23 mouse cellular contexts compared by ENCODE assay signal in the genomic region with DNA sequence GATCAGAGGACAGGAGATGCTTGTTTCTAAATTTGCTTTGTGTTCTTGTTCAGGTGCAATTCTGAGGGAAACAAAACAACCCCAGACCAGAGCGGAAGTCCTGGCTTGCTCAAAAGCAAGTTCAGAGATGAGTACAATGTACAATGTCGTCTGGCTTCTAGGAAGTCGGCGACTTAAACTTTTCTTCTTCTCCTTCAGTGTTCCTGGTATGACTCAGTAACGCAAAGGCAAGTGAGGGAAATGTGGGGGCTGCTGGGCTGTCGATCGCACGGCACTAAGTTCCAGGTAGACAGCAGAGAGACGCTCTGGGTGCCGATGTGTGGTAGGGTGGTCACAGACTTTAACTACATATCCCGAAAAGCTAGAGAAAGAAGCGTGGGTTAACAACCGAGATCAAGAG. TPM values are rescaled to one million over a fixed set of nuclear protein-coding genes. Genes with fewer than 3 reads are reported as not detected.
DNase-seq lines count a peak whose midpoint lies in the region; ATAC-seq and TF ChIP-seq lines count a peak whose summit lies in the region.
"Had no signal": no experiment of that assay in that cellular context is flagged by ENCODE, and none has a peak within 500 bp of the region (broad histone marks: within the 10 kb centered on the region; RNA-seq: fewer than 3 reads in every experiment).

No protein-coding gene starts in this region.

- no peak for ATAC-seq in embryonic facial prominence, embryonic 13.5 days (ENCODE audit: insufficient number of reproducible peaks, insufficient read depth, low FRiP score, low TSS enrichment, low read depth)
- ATAC-seq in hindbrain, embryonic 13.5 days (ENCODE audit: low FRiP score): no peak
- no peak for ATAC-seq in erythroblast, adult 5-6 weeks (replicated peaks; ENCODE audit: low FRiP score, poor library complexity, severe bottlenecking)
- ATAC-seq: forebrain, embryonic 16.5 days; hindbrain, postnatal 0 days; intestine, embryonic 16.5 days; Patski had no signal

- no peaks in the 10 kb centered on the region for H3K79me2 ChIP-seq in CH12.LX (replicated peaks; ENCODE audit: control insufficient read depth, extremely low read depth, insufficient read depth, poor library complexity, severe bottlenecking)

- peak; percentile 97 for TF ChIP-seq EP300 in CH12.LX (IDR thresholded peaks at IDR 0.05; ENCODE audit: low read length)

- H3K9ac ChIP-seq in embryonic facial prominence, embryonic 13.5 days: 0 out of 2 replicates have a peak overlapping the region, but pooled peaks have one; percentile 16
- no peak overlapping the region for H3K9ac ChIP-seq in CH12.LX (ENCODE audit: insufficient read depth, low read depth)
- no peak overlapping the region for H3K9ac ChIP-seq in hindbrain, embryonic 13.5 days
- H3K9ac ChIP-seq: hindbrain, embryonic 12.5 days had no signal

- in situ Hi-C loops in CH12.LX (cut with MboI; ENCODE audit: low pct_ligation_motif_present, low pct_unique_long_range_greater_than_20kb, low sequenced_read_pairs): loop anchor here (5.0 kb wide), 2 partner anchors 99 to 129 kb away; a partner anchor contains a TSS

- peak; percentile 61 for TF ChIP-seq POLR2A in CH12.LX (IDR thresholded peaks at IDR 0.05; ENCODE audit: low read depth, low read length)

- dilution Hi-C loops in CH12.LX (cut with MboI; ENCODE audit: extremely low pct_ligation_motif_present, extremely low pct_unique_long_range_greater_than_20kb, low sequenced_read_pairs): no loop called here

- no peak overlapping the region for H3K27ac ChIP-seq in embryonic facial prominence, embryonic 13.5 days
- no peak overlapping the region for H3K27ac ChIP-seq in embryonic facial prominence, embryonic 10.5 days (replicated peaks)
- H3K27ac ChIP-seq in CH12.LX (ENCODE audit: insufficient read depth, low read depth): peak overlapping the region; percentile 69
- no peak overlapping the region for H3K27ac ChIP-seq in hindbrain, embryonic 13.5 days
- H3K27ac ChIP-seq: forebrain, embryonic 10.5 days; hindbrain, embryonic 12.5 days; hindbrain, postnatal 0 days had no signal

- H3K4me1 ChIP-seq in embryonic facial prominence, embryonic 13.5 days: peaks cover 14% of the 10 kb centered on the region
- peaks cover 18% of the 10 kb centered on the region for H3K4me1 ChIP-seq in embryonic facial prominence, embryonic 10.5 days
- peaks cover 11 to 65% of the 10 kb centered on the region in 2 experiments; a peak in 3 of 4 replicates for H3K4me1 ChIP-seq in CH12.LX (ENCODE audit: control insufficient read depth in 1 of 2, insufficient read depth in 2 of 2)
- H3K4me1 ChIP-seq in hindbrain, embryonic 13.5 days (replicated peaks): peaks cover 22% of the 10 kb centered on the region

- no peak overlapping the region for H3K4me3 ChIP-seq in embryonic facial prominence, embryonic 13.5 days
- no peak overlapping the region for H3K4me3 ChIP-seq in embryonic facial prominence, embryonic 10.5 days
- H3K4me3 ChIP-seq in CH12.LX (replicated peaks in 1 of 3; ENCODE audit: low read depth in 2 of 3, low read length in 2 of 3, poor library complexity in 1 of 3): no peak overlapping the region
- H3K4me3 ChIP-seq in hindbrain, embryonic 13.5 days: no peak overlapping the region
- H3K4me3 ChIP-seq: erythroblast, embryonic 14.5 days; forebrain, embryonic 10.5 days; hindbrain, embryonic 12.5 days had no signal

- no peak for TF ChIP-seq CTCF in CH12.LX (conservative IDR thresholded peaks at IDR 0.05 in 1 of 2, IDR thresholded peaks at IDR 0.05 in 1 of 2; ENCODE audit: low read depth in 2 of 2, low read length in 2 of 2)

- H3K36me3 ChIP-seq in embryonic facial prominence, embryonic 13.5 days: no peaks in the 10 kb centered on the region
- H3K36me3 ChIP-seq in embryonic facial prominence, embryonic 10.5 days (replicated peaks): no peaks in the 10 kb centered on the region
- H3K36me3 ChIP-seq in CH12.LX (replicated peaks in 1 of 2; ENCODE audit: control insufficient read depth in 1 of 2, insufficient read depth in 1 of 2, low read length in 1 of 2): no peaks in the 10 kb centered on the region
- no peaks in the 10 kb centered on the region for H3K36me3 ChIP-seq in hindbrain, embryonic 13.5 days
- H3K36me3 ChIP-seq: forebrain, embryonic 10.5 days; hindbrain, embryonic 12.5 days had no signal

- no peaks in the 10 kb centered on the region for H3K9me3 ChIP-seq in embryonic facial prominence, embryonic 13.5 days
- H3K9me3 ChIP-seq in embryonic facial prominence, embryonic 10.5 days: no peaks in the 10 kb centered on the region
- no peaks in the 10 kb centered on the region for H3K9me3 ChIP-seq in CH12.LX (replicated peaks; ENCODE audit: low read length)
- H3K9me3 ChIP-seq in hindbrain, embryonic 13.5 days: no peaks in the 10 kb centered on the region
- H3K9me3 ChIP-seq: forebrain, embryonic 10.5 days; hindbrain, embryonic 12.5 days had no signal

- peaks cover 7% of the 10 kb centered on the region; the same call in 1 of the 2 replicates for H3K27me3 ChIP-seq in embryonic facial prominence, embryonic 13.5 days
- H3K27me3 ChIP-seq in embryonic facial prominence, embryonic 10.5 days (replicated peaks; ENCODE audit: low read depth, poor library complexity, severe bottlenecking): peaks cover 29% of the 10 kb centered on the region
- H3K27me3 ChIP-seq in CH12.LX (replicated peaks): peaks cover 2% of the 10 kb centered on the region
- peaks cover 10% of the 10 kb centered on the region for H3K27me3 ChIP-seq in hindbrain, embryonic 13.5 days
- H3K27me3 ChIP-seq: Patski had no signal

- no peak overlapping the region for H3K4me2 ChIP-seq in embryonic facial prominence, embryonic 13.5 days
- peak overlapping the region; percentile 35 for H3K4me2 ChIP-seq in CH12.LX (ENCODE audit: insufficient read depth, low read depth, poor library complexity, severe bottlenecking)
- H3K4me2 ChIP-seq in hindbrain, embryonic 13.5 days: no peak overlapping the region
- H3K4me2 ChIP-seq: hindbrain, embryonic 12.5 days had no signal

- no peak for DNase-seq in embryonic facial prominence, embryonic 10.5 days (ENCODE audit: low spot score)
- DNase-seq in A20 (ENCODE audit: low read depth, low spot score) (peak; percentile 65), CH12.LX (ENCODE audit: extremely low read depth) (peak; percentile 82)
- DNase-seq in induced T-regulatory cell, adult 2 months (ENCODE audit: low read depth): peak; percentile 86
- no peak for DNase-seq in spleen, adult 12 weeks (ENCODE audit: low spot score)
- DNase-seq: adrenal gland, adult 8-10 months; adrenal gland, postnatal 36 days; cerebellum, adult 11-12 months; cerebellum, adult 9-10 months; gastrocnemius, postnatal 25 days; heart, postnatal 4 days had no signal

- TF ChIP-seq RAD21 in CH12.LX (IDR thresholded peaks at IDR 0.05; ENCODE audit: low read depth, low read length): no peak

- WGBS in embryonic facial prominence, embryonic 13.5 days: 84% methylated on average over 13 of the region's 13 CpGs
- WGBS in embryonic facial prominence, embryonic 10.5 days: 88% methylated on average over 13 of the region's 13 CpGs
- 81% methylated on average over 13 of the region's 13 CpGs for WGBS in hindbrain, embryonic 13.5 days

TF ChIP-seq in CH12.LX, 34 proteins besides CTCF, POLR2A, EP300 and RAD21 (continues in another document):
- TF ChIP-seq NRF1 (IDR thresholded peaks at IDR 0.05; ENCODE audit: low read depth, low read length) (no peak), MEF2A (IDR thresholded peaks at IDR 0.05; ENCODE audit: borderline replicate concordance, low read depth, low read length) (peak; percentile 93)

RNA-seq across cellular contexts. Expression of a gene that starts 31.3 kb away (rescaled TPM):
- polyA plus RNA-seq in embryonic facial prominence, embryonic 13.5 days (2015; fragmentation: Nextera tagmentation; extraction: Ambion mirVana): 0.45 and 0.62 TPM in 2 replicates
- not detected in 2 replicates for polyA plus RNA-seq in embryonic facial prominence, embryonic 10.5 days (2016; fragmentation: Nextera tagmentation; extraction: Ambion mirVana)
- total RNA-seq in CH12.LX (2012; rRNA removed): not detected in 2 replicates
- 0.03 TPM in 1 of 2 replicates, not detected in the other for total RNA-seq in CH12.LX (2014; rRNA removed)
- polyA plus RNA-seq in CH12.LX (2012; ENCODE audit: insufficient read length, low read depth): not detected in 2 replicates
- polyA plus RNA-seq in hindbrain, embryonic 13.5 days (2015; fragmentation: Nextera tagmentation; extraction: Ambion mirVana): 0.21 and 0.30 TPM in 2 replicates
- not detected in 2 replicates for total RNA-seq in erythroblast, adult 5-6 weeks (2015; ENCODE audit: low replicate concordance)
- total RNA-seq in erythroblast, adult 5-6 weeks (2017; ENCODE audit: low replicate concordance): under 0.01 TPM in 1 of 2 replicates, not detected in the other
- total RNA-seq: adrenal gland, adult 8-10 months; adrenal gland, postnatal 36 days; gastrocnemius, postnatal 25 days; granulocyte monocyte progenitor cell, adult 5-6 weeks had no signal
- polyA plus RNA-seq: C2C12; erythroblast, embryonic 14.5 days; Patski had no signal

RNA-seq across cellular contexts. Expression of a gene that starts 55.5 kb away (rescaled TPM):
- polyA plus RNA-seq in embryonic facial prominence, embryonic 13.5 days (2015; fragmentation: Nextera tagmentation; extraction: Ambion mirVana): 30.4 and 33.8 TPM in 2 replicates
- polyA plus RNA-seq in embryonic facial prominence, embryonic 10.5 days (2016; fragmentation: Nextera tagmentation; extraction: Ambion mirVana): 34.1 and 37.3 TPM in 2 replicates
- 18.5 and 18.9 TPM in 2 replicates for total RNA-seq in CH12.LX (2012; rRNA removed)
- total RNA-seq in CH12.LX (2014; rRNA removed): 16.4 and 22.0 TPM in 2 replicates
- 36.6 and 41.5 TPM in 2 replicates for polyA plus RNA-seq in CH12.LX (2012; ENCODE audit: insufficient read length, low read depth)
- polyA plus RNA-seq in hindbrain, embryonic 13.5 days (2015; fragmentation: Nextera tagmentation; extraction: Ambion mirVana): 22.6 and 24.4 TPM in 2 replicates
- 2.9 and 7.3 TPM in 2 replicates for total RNA-seq in erythroblast, adult 5-6 weeks (2015; ENCODE audit: low replicate concordance)
- 16.9 and 24.4 TPM in 2 replicates for total RNA-seq in erythroblast, adult 5-6 weeks (2017; ENCODE audit: low replicate concordance)

RNA-seq across cellular contexts. Expression of a gene that starts 55.7 kb away (rescaled TPM):
- polyA plus RNA-seq in embryonic facial prominence, embryonic 13.5 days (2015; fragmentation: Nextera tagmentation; extraction: Ambion mirVana): 177 and 187 TPM in 2 replicates
- 152 and 159 TPM in 2 replicates for polyA plus RNA-seq in embryonic facial prominence, embryonic 10.5 days (2016; fragmentation: Nextera tagmentation; extraction: Ambion mirVana)
- total RNA-seq in CH12.LX (2012; rRNA removed) (75.0 and 85.4 TPM in 2 replicates), CH12.LX (2014; rRNA removed) (102 TPM in 2 replicates)
- polyA plus RNA-seq in CH12.LX (2012; ENCODE audit: insufficient read length, low read depth): 101 and 124 TPM in 2 replicates
- polyA plus RNA-seq in hindbrain, embryonic 13.5 days (2015; fragmentation: Nextera tagmentation; extraction: Ambion mirVana): 204 and 210 TPM in 2 replicates
- 33.2 and 43.7 TPM in 2 replicates for total RNA-seq in erythroblast, adult 5-6 weeks (2015; ENCODE audit: low replicate concordance)
- total RNA-seq in erythroblast, adult 5-6 weeks (2017; ENCODE audit: low replicate concordance): 12.7 and 24.8 TPM in 2 replicates

RNA-seq across cellular contexts. Expression of a gene that starts 58.0 kb away (rescaled TPM):
- 1.8 and 2.5 TPM in 2 replicates for polyA plus RNA-seq in embryonic facial prominence, embryonic 13.5 days (2015; fragmentation: Nextera tagmentation; extraction: Ambion mirVana)
- 0.75 and 1.1 TPM in 2 replicates for polyA plus RNA-seq in embryonic facial prominence, embryonic 10.5 days (2016; fragmentation: Nextera tagmentation; extraction: Ambion mirVana)
- total RNA-seq in CH12.LX (2012; rRNA removed) (0.67 and 1.1 TPM in 2 replicates), CH12.LX (2014; rRNA removed) (0.31 TPM in 1 of 2 replicates, not detected in the other)
- polyA plus RNA-seq in CH12.LX (2012; ENCODE audit: insufficient read length, low read depth): 0.38 and 0.39 TPM in 2 replicates
- polyA plus RNA-seq in hindbrain, embryonic 13.5 days (2015; fragmentation: Nextera tagmentation; extraction: Ambion mirVana): 4.2 and 5.1 TPM in 2 replicates
- not detected in 2 replicates for total RNA-seq in erythroblast, adult 5-6 weeks (2015; ENCODE audit: low replicate concordance)
- not detected in 2 replicates for total RNA-seq in erythroblast, adult 5-6 weeks (2017; ENCODE audit: low replicate concordance)
- total RNA-seq: granulocyte monocyte progenitor cell, adult 5-6 weeks had no signal
- polyA plus RNA-seq: erythroblast, embryonic 14.5 days had no signal

Comparison
In these comparisons a context has a peak if more than half of its experiments do, and no peak if none do; other contexts are left out.
1. DNase-seq: peak in A20 (single experiment), CH12.LX (single experiment) and induced T-regulatory cell, adult 2 months (single experiment); none in embryonic facial prominence, embryonic 10.5 days (single experiment) and spleen, adult 12 weeks (single experiment).